Mouse (Mus musculus) T-helper 2 cell (primary cell): Measurements from ENCODE around the gene Gm11168.
"Not testable (repeated sequence)": the region's sequence is repeated elsewhere in the genome, so short reads cannot be mapped to it uniquely, and the experiment has no call there.

ENCODE experiments used
- in situ Hi-C: fragments of 300-600 bp; cut with MboI, MseI; formaldehyde crosslinking; loops from one replicate; pipeline ENCODE4 v1.15.1; 2025; ENCODE audit warnings: high pct_unique_total_duplicates

The Gm11168 gene

DNA sequence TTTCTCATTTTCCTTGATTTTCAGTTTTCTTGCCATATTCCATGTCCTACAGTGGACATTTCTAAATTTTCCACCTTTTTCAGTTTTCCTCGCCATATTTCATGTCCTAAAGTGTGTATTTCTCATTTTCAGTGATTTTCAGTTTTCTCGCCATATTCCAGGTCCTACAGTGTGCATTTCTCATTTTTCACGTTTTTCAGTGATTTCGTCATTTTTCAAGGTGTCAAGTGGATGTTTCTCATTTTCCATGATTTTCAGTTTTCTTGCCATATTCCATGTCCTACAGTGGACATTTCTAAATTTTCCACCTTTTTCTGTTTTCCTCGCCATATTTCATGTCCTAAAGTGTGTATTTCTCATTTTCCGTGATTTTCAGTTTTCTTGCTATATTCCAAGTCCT lies 22.5 kb downstream of the Gm11168 start:
- in situ Hi-C loops = not testable (repeated sequence)

GRCm38 (mm10) chr9:3026136-3026535 lies 23.0 kb downstream of the Gm11168 start:
- in situ Hi-C loops = not testable (repeated sequence)

DNA sequence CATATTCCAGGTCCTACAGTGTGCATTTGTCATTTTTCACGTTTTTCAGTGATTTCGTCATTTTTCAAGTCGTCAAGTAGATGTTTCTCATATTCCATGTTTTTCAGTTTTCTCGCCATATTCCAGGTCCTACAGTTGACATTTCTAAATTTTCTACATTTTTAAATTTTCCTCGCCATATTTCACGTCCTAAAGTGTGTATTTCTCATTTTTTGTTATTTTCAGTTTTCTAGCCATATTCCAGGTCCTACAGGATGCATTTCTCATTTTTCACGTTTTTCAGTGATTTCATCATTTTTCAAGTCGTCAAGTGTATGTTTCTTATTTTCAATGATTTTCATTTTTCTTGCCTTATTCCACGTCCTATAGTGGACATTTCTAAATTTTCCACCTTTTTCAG lies 23.6 kb downstream of the Gm11168 start:
- in situ Hi-C loops = not testable (repeated sequence)

GRCm38 (mm10) chr9:3027200-3027599 lies 24.1 kb downstream of the Gm11168 start:
- in situ Hi-C loops = not testable (repeated sequence)

DNA sequence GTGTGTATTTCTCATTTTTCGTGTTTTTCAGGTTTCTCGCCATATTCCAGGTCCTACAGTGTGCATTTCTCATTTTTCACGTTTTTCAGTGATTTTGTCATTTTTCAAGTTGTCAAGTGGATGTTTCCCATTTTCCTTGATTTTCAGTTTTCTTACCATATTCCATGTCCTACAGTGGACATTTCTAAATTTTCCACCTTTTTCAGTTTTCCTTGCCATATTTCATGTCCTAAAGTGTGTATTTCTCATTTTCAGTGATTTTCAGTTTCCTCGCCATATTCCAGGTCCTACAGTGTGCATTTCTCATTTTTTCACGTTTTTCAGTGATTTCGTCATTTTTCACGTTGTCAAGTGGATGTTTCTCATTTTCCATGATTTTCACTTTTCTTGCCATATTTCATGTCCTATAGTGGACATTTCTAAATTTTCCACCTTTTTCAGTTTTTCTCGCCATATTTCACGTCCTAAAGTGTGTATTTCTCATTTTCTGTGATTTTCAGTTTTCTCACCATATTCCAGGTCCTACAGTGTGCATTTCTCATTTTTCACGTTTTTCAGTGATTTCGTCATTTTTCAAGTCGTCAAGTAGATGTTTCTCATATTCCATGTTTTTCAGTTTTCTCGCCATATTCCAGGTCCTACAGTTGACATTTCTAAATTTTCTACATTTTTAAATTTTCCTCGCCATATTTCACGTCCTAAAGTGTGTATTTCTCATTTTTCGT lies 26.3 kb downstream of the Gm11168 start:
- in situ Hi-C loops = not testable (repeated sequence)

DNA sequence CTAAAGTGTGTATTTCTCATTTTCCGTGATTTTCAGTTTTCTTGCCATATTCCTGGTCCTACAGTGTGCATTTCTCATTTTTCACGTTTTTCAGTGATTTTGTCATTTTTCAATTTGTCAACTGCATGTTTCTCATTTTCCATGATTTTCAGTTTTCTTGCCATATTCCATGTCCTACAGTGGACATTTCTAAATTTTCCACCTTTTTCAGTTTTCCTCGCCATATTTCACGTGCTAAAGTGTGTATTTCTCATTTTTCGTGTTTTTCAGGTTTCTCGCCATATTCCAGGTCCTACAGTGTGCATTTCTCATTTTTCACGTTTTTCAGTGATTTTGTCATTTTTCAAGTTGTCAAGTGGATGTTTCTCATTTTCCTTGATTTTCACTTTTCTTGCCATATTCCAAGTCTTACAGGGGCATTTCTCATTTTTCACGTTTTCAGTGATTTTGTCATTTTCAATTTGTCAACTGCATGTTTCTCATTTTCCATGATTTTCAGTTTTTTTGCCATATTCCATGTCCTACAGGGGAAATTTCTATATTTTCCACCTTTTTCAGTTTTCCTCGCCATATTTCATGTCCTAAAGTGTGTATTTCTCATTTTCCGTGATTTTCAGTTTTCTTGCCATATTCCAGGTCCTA lies 27.7 kb downstream of the Gm11168 start:
- in situ Hi-C loops = not testable (repeated sequence)

- in situ Hi-C loops = not testable (repeated sequence)
Measured at GRCm38 (mm10) chr9:3034299-3034698, 31.2 kb downstream of the Gm11168 start, which contains the start of gene Gm17535. Gene Gm17535, plus strand, starts transcription at chr9:3034599.

DNA sequence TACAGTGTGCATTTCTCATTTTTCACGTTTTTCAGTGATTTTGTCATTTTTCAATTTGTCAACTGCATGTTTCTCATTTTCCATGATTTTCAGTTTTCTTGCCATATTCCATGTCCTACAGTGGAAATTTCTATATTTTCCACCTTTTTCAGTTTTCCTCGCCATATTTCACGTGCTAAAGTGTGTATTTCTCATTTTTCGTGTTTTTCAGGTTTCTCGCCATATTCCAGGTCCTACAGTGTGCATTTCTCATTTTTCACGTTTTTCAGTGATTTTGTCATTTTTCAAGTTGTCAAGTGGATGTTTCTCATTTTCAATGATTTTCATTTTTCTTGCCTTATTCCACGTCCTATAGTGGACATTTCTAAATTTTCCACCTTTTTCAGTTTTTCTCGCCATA lies 33.4 kb downstream of the Gm11168 start, which contains the start of gene Gm10715:
Gm10715 (plus strand) TSS at position 301 of the 400 bp plus-strand sequence.
- in situ Hi-C loops = not testable (repeated sequence)

DNA sequence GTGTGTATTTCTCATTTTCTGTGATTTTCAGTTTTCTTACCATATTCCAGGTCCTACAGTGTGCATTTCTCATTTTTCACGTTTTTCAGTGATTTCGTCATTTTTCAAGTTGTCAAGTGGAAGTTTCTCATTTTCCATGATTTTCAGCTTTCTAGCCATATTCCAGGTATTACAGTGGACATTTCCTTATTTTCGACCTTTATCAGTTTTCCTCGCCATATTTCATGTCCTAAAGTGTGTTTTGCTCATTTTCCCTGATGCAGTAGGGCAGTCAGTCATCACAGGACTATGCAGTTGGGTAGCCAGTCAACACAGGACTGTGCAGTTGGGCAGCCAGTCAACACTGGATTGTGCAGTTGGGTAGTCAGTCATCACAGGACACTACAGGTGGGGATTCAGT lies 35.0 kb downstream of the Gm11168 start:
- in situ Hi-C loops = not testable (repeated sequence)
